Mouse (Mus musculus): Measurements from ENCODE around the gene Itgb5.

The Itgb5 gene

GRCm38 (mm10) chr16:33989106-33989505 is 159.6 kb downstream of the Itgb5 start:
- DNase-seq (ENCODE audit: low spot score in 2 of 2), result no peak

- DNase-seq (ENCODE audit: low spot score in 2 of 2), result no peak
These were observed 161.2 kb downstream of the Itgb5 start for GRCm38 (mm10) chr16:33990712-33991111.

GRCm38 (mm10) chr16:33994321-33994720 is 164.9 kb downstream of the Itgb5 start:
- no peak for DNase-seq (ENCODE audit: low spot score in 2 of 2)

GRCm38 (mm10) chr16:33995496-33995895 is 166.0 kb downstream of the Itgb5 start:
- peak; percentile 43 to 45 for DNase-seq (ENCODE audit: low spot score in 2 of 2)

- DNase-seq (ENCODE audit: low spot score in 2 of 2), result peak; percentile 19 to 38
These were observed 166.6 kb downstream of the Itgb5 start for GRCm38 (mm10) chr16:33996030-33996429.

GRCm38 (mm10) chr16:33998011-33998410 is 168.5 kb downstream of the Itgb5 start:
- no peak for DNase-seq (ENCODE audit: low spot score in 2 of 2)
